Mouse (Mus musculus) cerebellum, adult 2 months (tissue): ENCODE data around the gene Lama2. TPM values are rescaled to one million over a fixed set of nuclear protein-coding genes. Genes with fewer than 3 reads are reported as not detected.
A peak's percentile ranks its signal among the peaks of the same experiment; 100 is the strongest.

Experiments used
- DNase-seq, 2 experiments: peaks; one replicate each; pipeline ENCODE4 v3.0.0; 2021
- H3K27ac ChIP-seq: fragments of 200-500 bp; 2 replicates; pipeline ENCODE4 v1.5.1; 2012; ENCODE audit warnings: low read length, control low read depth, inconsistent platforms; ENCODE audit not compliant: insufficient read depth
- H3K27me3 ChIP-seq: fragments of 200-500 bp; 2 replicates; pipeline ENCODE4 v1.6.1; 2012; ENCODE audit warnings: inconsistent platforms, mild to moderate bottlenecking, low read length, moderate library complexity; ENCODE audit not compliant: control insufficient read depth, insufficient read depth
- H3K4me1 ChIP-seq: fragments of 200-500 bp; 2 replicates; pipeline ENCODE4 v1.6.1; 2011; ENCODE audit warnings: low read length; ENCODE audit not compliant: control insufficient read depth, insufficient read depth
- H3K4me3 ChIP-seq: fragments of 200-500 bp; replicated peaks from 2 replicates; pipeline ENCODE3; 2011; ENCODE audit warnings: mild to moderate bottlenecking, low read depth, low read length, control low read depth; ENCODE audit not compliant: insufficient read depth
- CTCF ChIP-seq: fragments of 200-500 bp; IDR thresholded peaks from 2 replicates; pipeline ENCODE4 v1.5.1; 2011; ENCODE audit warnings: low read depth, mild to moderate bottlenecking, control low read depth, low read length, moderate library complexity, borderline replicate concordance; ENCODE audit not compliant: insufficient read depth
- POLR2A ChIP-seq: fragments of 200-500 bp; IDR thresholded peaks from 2 replicates; pipeline ENCODE4 v1.6.1; 2011; ENCODE audit warnings: low read length, control low read depth, borderline replicate concordance; ENCODE audit not compliant: insufficient read depth
- WGBS: fragments of 180-500 bp; shearing (Covaris S2); methylation state at CpG from one replicate; pipeline ENCODE4 v1.1.7; 2018; 5-methylcytosine and 5-hydroxymethylcytosine counted together
- polyA plus RNA-seq: library from polyadenylated mRNA; depleted of rRNA; stranded (reverse); fragments of >200 nt; gene quantifications from 2 replicates; pipeline ENCODE4 v1.2.3, GENCODE M21; 2012

The Lama2 gene
- polyA plus RNA-seq, 1 experiment = 7.3 TPM

GRCm38 (mm10) chr10:27249741-27250140 lies 369.8 kb downstream of the Lama2 start:
- TF ChIP-seq POLR2A = no peak
- no peak for TF ChIP-seq CTCF
- WGBS = 96% methylated on average over 1 of the region's 1 CpGs
- H3K4me3 ChIP-seq = no peak overlapping the region
- no peaks in the 10 kb centered on the region for H3K27me3 ChIP-seq
- H3K27ac ChIP-seq = no peak overlapping the region
- DNase-seq = no peak
- H3K4me1 ChIP-seq = no peaks in the 10 kb centered on the region

- no peak for TF ChIP-seq CTCF
- no peak for TF ChIP-seq POLR2A
- Histone ChIP-seq H3K4me3 (no peak overlapping the region), H3K27me3 (no peaks in the 10 kb centered on the region), H3K27ac (no peak overlapping the region), H3K4me1 (no peaks in the 10 kb centered on the region)
- 3% methylated on average over 4 of the region's 4 CpGs for WGBS
- DNase-seq = no peak
Observed at GRCm38 (mm10) chr10:27234755-27235154, 384.8 kb downstream of the Lama2 start.

GRCm38 (mm10) chr10:27233577-27233976 lies 386.0 kb downstream of the Lama2 start:
- Histone ChIP-seq H3K27me3 (no peaks in the 10 kb centered on the region), H3K4me3 (no peak overlapping the region), H3K4me1 (no peaks in the 10 kb centered on the region), H3K27ac (no peak overlapping the region)
- no peak for TF ChIP-seq CTCF
- TF ChIP-seq POLR2A = no peak
- no peak for DNase-seq
- WGBS = 89% methylated on average over 5 of the region's 5 CpGs

GRCm38 (mm10) chr10:27223815-27224375 lies 395.7 kb downstream of the Lama2 start:
- 90% methylated on average over 8 of the region's 8 CpGs for WGBS
- DNase-seq = no peak
- no peak for TF ChIP-seq POLR2A
- no peak for TF ChIP-seq CTCF
- peaks cover 3% of the 10 kb centered on the region; the same call in 1 of the 2 replicates for H3K4me1 ChIP-seq
- no peak overlapping the region for H3K27ac ChIP-seq
- no peaks in the 10 kb centered on the region for H3K27me3 ChIP-seq
- no peak overlapping the region for H3K4me3 ChIP-seq

GRCm38 (mm10) chr10:27222639-27223315 lies 396.8 kb downstream of the Lama2 start:
- no peaks in the 10 kb centered on the region for H3K27me3 ChIP-seq
- H3K27ac ChIP-seq = no peak overlapping the region
- peaks cover 3% of the 10 kb centered on the region; the same call in 1 of the 2 replicates for H3K4me1 ChIP-seq
- 44% methylated on average over 6 of the region's 6 CpGs for WGBS
- DNase-seq = peak in 1 of 2 experiments; percentile 8
- no peak overlapping the region for H3K4me3 ChIP-seq
- no peak for TF ChIP-seq POLR2A
- no peak for TF ChIP-seq CTCF

- no peak for DNase-seq
- Histone ChIP-seq H3K4me3 (no peak overlapping the region), H3K27me3 (no peaks in the 10 kb centered on the region), H3K27ac (no peak overlapping the region), H3K4me1 (peaks cover 3% of the 10 kb centered on the region; the same call in 1 of the 2 replicates)
- TF ChIP-seq CTCF (no peak), POLR2A (no peak)
- WGBS = 80% methylated on average over 1 of the region's 1 CpGs
Observed at GRCm38 (mm10) chr10:27219698-27220097, 399.9 kb downstream of the Lama2 start.

- TF ChIP-seq POLR2A (no peak), CTCF (no peak)
- no peaks in the 10 kb centered on the region for H3K27me3 ChIP-seq
- no peak overlapping the region for H3K27ac ChIP-seq
- H3K4me1 ChIP-seq = no peaks in the 10 kb centered on the region
- 16% methylated on average over 12 of the region's 12 CpGs for WGBS
- no peak overlapping the region for H3K4me3 ChIP-seq
- no peak for DNase-seq
Observed at GRCm38 (mm10) chr10:27207320-27207719, 412.2 kb downstream of the Lama2 start.

GRCm38 (mm10) chr10:27198443-27198842 lies 421.1 kb downstream of the Lama2 start:
- Histone ChIP-seq H3K4me1 (no peaks in the 10 kb centered on the region), H3K4me3 (no peak overlapping the region), H3K27ac (no peak overlapping the region), H3K27me3 (no peaks in the 10 kb centered on the region)
- no peak for DNase-seq
- TF ChIP-seq POLR2A = no peak
- no peak for TF ChIP-seq CTCF
- WGBS = 94% methylated on average over 1 of the region's 1 CpGs
